Mouse (Mus musculus): ENCODE results near the gene Mup16.
"Not testable (repeated sequence)": the region's sequence is repeated elsewhere in the genome, so short reads cannot be mapped to it uniquely, and the experiment has no call there.

The Mup16 gene

DNA sequence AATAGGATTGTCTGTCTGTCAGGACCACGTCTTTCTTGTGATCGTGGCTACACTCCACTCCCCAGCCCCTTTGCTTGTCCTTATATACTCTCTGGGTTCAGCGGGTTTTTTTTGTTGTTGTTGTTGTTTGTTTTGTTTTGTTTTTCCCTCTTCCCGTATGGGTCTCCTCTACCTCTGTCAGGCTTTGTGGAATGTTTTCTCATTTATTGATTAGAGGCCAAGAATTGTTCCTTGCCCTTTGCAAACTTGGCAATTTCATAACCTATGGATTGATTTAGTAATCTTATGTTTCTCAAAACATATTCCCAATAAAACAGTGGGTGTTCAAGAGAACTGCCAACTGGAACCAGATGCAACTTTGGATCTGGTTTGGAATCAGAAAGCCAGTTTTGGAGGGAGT is at the start of gene Mup16:
Gene Mup16 (minus strand): TSS at position 101 of the 400 bp plus-strand sequence.
- not testable (repeated sequence) for DNase-seq (ENCODE audit: low spot score)

DNA sequence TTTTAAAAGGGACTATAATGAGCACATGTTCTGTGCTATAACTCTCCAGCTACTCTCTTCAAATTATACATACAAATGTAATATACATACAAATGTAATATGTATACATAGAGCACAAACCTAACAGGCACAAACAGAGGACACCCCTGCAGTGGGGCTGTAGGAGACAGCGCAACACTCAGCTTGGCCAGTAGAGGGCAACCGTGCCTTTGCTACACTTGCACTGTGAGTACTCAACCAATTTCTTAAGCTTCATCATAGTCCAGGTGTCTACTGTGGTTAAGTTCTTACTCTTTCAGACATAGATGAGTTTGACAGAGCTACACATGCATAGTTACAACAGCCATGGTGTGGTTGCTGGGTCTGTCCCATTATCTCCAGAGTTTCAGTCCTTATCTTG is 36.6 kb upstream of the Mup16 start:
- peak; percentile 43 for DNase-seq (ENCODE audit: low spot score)
